9 mouse cellular contexts compared by ENCODE assay signal in the genomic region with DNA sequence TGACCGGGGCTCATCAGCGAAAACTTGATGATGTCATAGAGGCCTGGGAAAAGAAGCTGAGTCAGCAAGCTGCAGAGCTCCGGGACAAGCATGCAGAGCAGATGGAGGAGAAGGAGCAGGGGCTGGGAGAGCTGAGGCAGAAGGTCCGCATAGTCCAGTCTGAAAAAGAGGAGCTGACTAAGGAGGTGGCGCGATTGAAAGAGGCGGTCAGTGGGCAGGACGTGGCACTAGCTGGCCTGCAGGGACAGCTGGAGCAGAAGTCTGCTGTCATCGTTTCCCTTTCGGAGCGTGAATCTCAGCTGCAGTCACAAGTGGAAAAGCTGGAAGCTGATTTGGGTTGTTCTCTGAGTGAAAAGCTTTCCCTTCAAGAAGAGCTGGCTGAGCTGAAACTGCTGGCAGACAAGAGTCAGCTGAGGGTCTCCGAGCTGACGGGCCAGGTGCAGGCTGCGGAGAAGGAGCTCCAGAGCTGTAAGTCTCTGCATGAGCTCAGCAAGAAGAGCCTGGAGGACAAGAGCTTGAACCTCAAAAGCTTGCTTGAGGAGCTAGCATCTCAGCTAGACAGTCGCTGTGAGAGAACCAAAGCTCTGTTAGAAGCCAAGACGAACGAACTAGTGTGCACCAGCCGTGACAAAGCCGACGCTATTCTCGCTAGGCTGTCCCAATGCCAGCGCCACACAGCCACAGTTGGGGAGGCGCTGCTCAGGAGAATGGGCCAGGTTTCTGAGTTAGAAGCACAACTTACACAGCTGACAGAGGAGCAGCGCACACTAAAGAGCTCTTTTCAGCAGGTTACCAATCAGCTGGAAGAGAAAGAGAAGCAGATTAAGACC. TPM values are rescaled to one million over a fixed set of nuclear protein-coding genes. Genes with fewer than 3 reads are reported as not detected.
DNase-seq lines count a peak whose midpoint lies in the region; ATAC-seq and TF ChIP-seq lines count a peak whose summit lies in the region.
"Had no signal": no experiment of that assay in that cellular context is flagged by ENCODE, and none has a peak within 500 bp of the region (broad histone marks: within the 10 kb centered on the region; RNA-seq: fewer than 3 reads in every experiment).

No protein-coding gene starts in this region.

- 82% methylated on average over 24 of the region's 24 CpGs for WGBS in lung, embryonic 14.5 days
- 76% methylated on average over 24 of the region's 24 CpGs for WGBS in lung, adult 2 months
- WGBS in limb, embryonic 10.5 days = 93% methylated on average over 24 of the region's 24 CpGs

- ATAC-seq in lung, embryonic 14.5 days (ENCODE audit: insufficient read depth) = peak; percentile 68; the same call in 1 of the 2 replicates

- intact Hi-C loops in gastrocnemius, postnatal 14 days (cut with DNase I; ENCODE audit: low total_unique reads) = no loop called here

- H3K27ac ChIP-seq in lung, embryonic 14.5 days (ENCODE audit: low read depth) = no peak overlapping the region
- H3K27ac ChIP-seq in limb, embryonic 10.5 days = no peak overlapping the region
- H3K27ac ChIP-seq: heart, embryonic 13.5 days had no signal

- H3K4me3 ChIP-seq in lung, embryonic 14.5 days (ENCODE audit: low read depth, low read length) = no peak overlapping the region
- no peak overlapping the region for H3K4me3 ChIP-seq in lung, adult 2 months (replicated peaks; ENCODE audit: extremely low read depth, low read depth, low read length)
- no peak overlapping the region for H3K4me3 ChIP-seq in limb, embryonic 10.5 days
- H3K4me3 ChIP-seq: heart, embryonic 13.5 days had no signal

- H3K36me3 ChIP-seq in lung, embryonic 14.5 days (ENCODE audit: insufficient read depth) = peaks cover 82% of the 10 kb centered on the region
- peaks cover 98% of the 10 kb centered on the region for H3K36me3 ChIP-seq in limb, embryonic 10.5 days

- H3K4me1 ChIP-seq in lung, embryonic 14.5 days (ENCODE audit: insufficient read depth) = no peaks in the 10 kb centered on the region
- no peaks in the 10 kb centered on the region for H3K4me1 ChIP-seq in lung, adult 2 months (ENCODE audit: control insufficient read depth, insufficient read depth, low read length)
- no peaks in the 10 kb centered on the region for H3K4me1 ChIP-seq in limb, embryonic 10.5 days
- H3K4me1 ChIP-seq: heart, embryonic 13.5 days had no signal

- H3K4me2 ChIP-seq in lung, embryonic 14.5 days = no peak overlapping the region
- H3K4me2 ChIP-seq: heart, embryonic 13.5 days had no signal

- no peak overlapping the region for H3K9ac ChIP-seq in lung, embryonic 14.5 days
- H3K9ac ChIP-seq: heart, embryonic 13.5 days had no signal

- no peaks in the 10 kb centered on the region for H3K9me3 ChIP-seq in lung, embryonic 14.5 days (ENCODE audit: low read depth, low read length)
- no peaks in the 10 kb centered on the region for H3K9me3 ChIP-seq in limb, embryonic 10.5 days (replicated peaks)
- H3K9me3 ChIP-seq: heart, embryonic 13.5 days had no signal

- no peak for TF ChIP-seq CTCF in lung, embryonic 14.5 days (IDR thresholded peaks at IDR 0.05; ENCODE audit: low read depth)
- TF ChIP-seq CTCF in lung, adult 2 months (IDR thresholded peaks at IDR 0.05; ENCODE audit: insufficient read depth, low read length) = no peak

- TF ChIP-seq POLR2A in lung, adult 2 months (IDR thresholded peaks at IDR 0.05; ENCODE audit: borderline replicate concordance, extremely low read depth, low read depth, low read length) = no peak

- DNase-seq in lung, embryonic 14.5 days = peak; percentile 56
- DNase-seq in lung, adult 2 months = no peak
- peak; percentile 43 for DNase-seq in gastrocnemius, postnatal 14 days
- peak; percentile 37 to 46 for DNase-seq in layer of hippocampus, postnatal 36 days
- DNase-seq in right cerebral cortex, postnatal 10 days (ENCODE audit: low spot score in 2 of 2) = peak; percentile 57 to 68
- no peak for DNase-seq in limb, embryonic 10.5 days (ENCODE audit: low spot score)
- DNase-seq in adrenal gland, postnatal 10 days = no peak
- DNase-seq in adipocyte (ENCODE audit: low spot score) = no peak

- H3K27me3 ChIP-seq in lung, embryonic 14.5 days (ENCODE audit: insufficient read depth, low read length) = no peaks in the 10 kb centered on the region
- H3K27me3 ChIP-seq in limb, embryonic 10.5 days (ENCODE audit: low read depth, poor library complexity, severe bottlenecking) = no peaks in the 10 kb centered on the region
- H3K27me3 ChIP-seq: heart, embryonic 13.5 days had no signal

RNA-seq across cellular contexts. Expression of gene Itga9, which starts 49.3 kb away (rescaled TPM):
- 28.7 and 30.0 TPM in 2 replicates for polyA plus RNA-seq in lung, embryonic 14.5 days (2014; fragmentation: Nextera tagmentation; extraction: Ambion mirVana)
- polyA plus RNA-seq in lung, adult 2 months (2012; rRNA removed) = 54.0 and 66.2 TPM in 2 replicates
- total RNA-seq in gastrocnemius, postnatal 14 days (2021) = 10 to 100 TPM; 12.3 to 17.7 TPM
- 1 to 10 TPM; 2.9 to 5.4 TPM for total RNA-seq in layer of hippocampus, postnatal 36 days (2021)
- polyA plus RNA-seq in limb, embryonic 10.5 days (2016; fragmentation: Nextera tagmentation; extraction: Ambion mirVana) = 8.8 and 9.3 TPM in 2 replicates
- 10 to 100 TPM; 41.6 to 56.8 TPM for total RNA-seq in adrenal gland, postnatal 10 days (2021)

RNA-seq across cellular contexts. Expression of gene Golga4, which starts 51.1 kb away (rescaled TPM):
- 44.1 and 53.3 TPM in 2 replicates for polyA plus RNA-seq in lung, embryonic 14.5 days (2014; fragmentation: Nextera tagmentation; extraction: Ambion mirVana)
- polyA plus RNA-seq in lung, adult 2 months (2012; rRNA removed) = 9.0 and 17.4 TPM in 2 replicates
- total RNA-seq in gastrocnemius, postnatal 14 days (2021) = 100 to 1,000 TPM; 157 TPM
- total RNA-seq in layer of hippocampus, postnatal 36 days (2021) = 10 to 100 TPM; 81.9 to 86.8 TPM
- 36.8 and 49.6 TPM in 2 replicates for polyA plus RNA-seq in limb, embryonic 10.5 days (2016; fragmentation: Nextera tagmentation; extraction: Ambion mirVana)
- total RNA-seq in adrenal gland, postnatal 10 days (2021) = 10 to 100 TPM; 79.3 to 98.4 TPM

Comparison
In these comparisons a context has a peak if more than half of its experiments do, and no peak if none do; other contexts are left out.
1. DNase-seq: peak in lung, embryonic 14.5 days (single experiment), gastrocnemius, postnatal 14 days (single experiment), layer of hippocampus, postnatal 36 days (2 of 2) and right cerebral cortex, postnatal 10 days (2 of 2); none in lung, adult 2 months (single experiment), limb, embryonic 10.5 days (single experiment), adrenal gland, postnatal 10 days (single experiment) and adipocyte (single experiment).